Mouse (Mus musculus) embryonic facial prominence, embryonic 14.5 days (tissue): Measurements from ENCODE around the gene Nptx1. TPM values are rescaled to one million over a fixed set of nuclear protein-coding genes. Genes with fewer than 3 reads are reported as not detected.

Experiments
- ATAC-seq: fragments of 200-750 bp; cut with Nextera tagmentation; 2 replicates; pipeline ENCODE4 v1.8.0; 2017; ENCODE audit warnings: low read depth, moderate number of reproducible peaks, moderate TSS enrichment
- DNase-seq: peaks from one replicate; pipeline ENCODE4 v3.0.0-alpha.2; 2015; ENCODE audit warnings: low spot score
- H3K27ac ChIP-seq: fragments of 300-500 bp; sonication (generic); replicated peaks from 2 replicates; pipeline ENCODE4 v1.5.1; 2014; ENCODE audit warnings: low read depth, mild to moderate bottlenecking, low read length, moderate library complexity
- H3K27me3 ChIP-seq: fragments of 300-500 bp; sonication (generic); replicated peaks from 2 replicates; pipeline ENCODE4 v1.6.1; 2014; ENCODE audit warnings: low read length; ENCODE audit not compliant: control insufficient read depth, insufficient read depth
- H3K36me3 ChIP-seq: fragments of 300-500 bp; sonication (generic); 2 replicates; pipeline ENCODE4 v1.6.1; 2014; ENCODE audit warnings: low read length, mixed read lengths; ENCODE audit not compliant: control insufficient read depth, insufficient read depth
- H3K4me1 ChIP-seq: fragments of 300-500 bp; sonication (generic); 2 replicates; pipeline ENCODE4 v1.6.1; 2014; ENCODE audit warnings: antibody characterized with exemption, low read length; ENCODE audit not compliant: control insufficient read depth, insufficient read depth
- H3K4me2 ChIP-seq: fragments of 300-500 bp; sonication (generic); 2 replicates; pipeline ENCODE4 v1.6.1; 2014; ENCODE audit warnings: low read depth, mild to moderate bottlenecking, low read length, moderate library complexity, mixed read lengths
- H3K4me3 ChIP-seq: fragments of 300-500 bp; sonication (generic); 2 replicates; pipeline ENCODE4 v1.5.1; 2014; ENCODE audit warnings: low read depth, mild to moderate bottlenecking, low read length
- H3K9ac ChIP-seq: fragments of 300-500 bp; sonication (generic); 2 replicates; pipeline ENCODE4 v1.6.1; 2014; ENCODE audit warnings: low read depth, mild to moderate bottlenecking, low read length, moderate library complexity, mixed read lengths
- H3K9me3 ChIP-seq: fragments of 300-500 bp; sonication (generic); 2 replicates; pipeline ENCODE4 v1.6.1; 2016; ENCODE audit warnings: low read length; ENCODE audit not compliant: control insufficient read depth
- WGBS: fragments of 180-500 bp; shearing (Covaris S2); extraction: QIAGEN DNeasy Blood & Tissue Kit; methylation state at CpG from one replicate; pipeline ENCODE4 v1.1.7; 2014; 5-methylcytosine and 5-hydroxymethylcytosine counted together
- polyA plus RNA-seq: library from polyadenylated mRNA; unstranded; fragments of >200 nt; fragmentation: Nextera tagmentation; extraction: Ambion mirVana; gene quantifications from 2 replicates; pipeline ENCODE4 v1.2.1, GENCODE M21; 2014

Nptx1 gene
- 1.9 and 2.6 TPM in 2 replicates for polyA plus RNA-seq

GRCm38 (mm10) chr11:119547183-119547921 is at the start of gene Nptx1:
Gene Nptx1 (minus strand): TSS chr11:119547753.
- Histone ChIP-seq H3K9me3 (no peaks in the 10 kb centered on the region), H3K36me3 (no peaks in the 10 kb centered on the region), H3K27me3 (peaks cover 91% of the 10 kb centered on the region), H3K4me3 (peak within 1 kb of the TSS; percentile 54), H3K9ac (peak within 1 kb of the TSS; percentile 60), H3K4me2 (peak within 1 kb of the TSS; percentile 100), H3K27ac (no peak within 1 kb of the TSS), H3K4me1 (peaks cover 20% of the 10 kb centered on the region)
- WGBS: 0% methylated on average over 34 of the region's 90 CpGs
- ATAC-seq (peak; percentile 35; the same call in 1 of the 2 replicates), DNase-seq (no peak)

- no peak overlapping the region for H3K9ac ChIP-seq
- DNase-seq (peak; percentile 44), ATAC-seq (peak; percentile 30; the same call in 1 of the 2 replicates)
- WGBS: 27% methylated on average over 3 of the region's 3 CpGs
- H3K9me3 ChIP-seq: no peaks in the 10 kb centered on the region
- no peaks in the 10 kb centered on the region for H3K36me3 ChIP-seq
- no peak overlapping the region for H3K4me3 ChIP-seq
- H3K27me3 ChIP-seq: no peaks in the 10 kb centered on the region; the same call in 1 of the 2 replicates
- H3K27ac ChIP-seq: no peak overlapping the region
- H3K4me2 ChIP-seq: no peak overlapping the region
- H3K4me1 ChIP-seq: no peaks in the 10 kb centered on the region
Observed at GRCm38 (mm10) chr11:119593966-119594365, 46.4 kb upstream of the Nptx1 start.

GRCm38 (mm10) chr11:119589242-119589641 is 41.7 kb upstream of the Nptx1 start:
- H3K27ac ChIP-seq: no peak overlapping the region
- H3K4me2 ChIP-seq: no peak overlapping the region
- no peaks in the 10 kb centered on the region for H3K4me1 ChIP-seq
- no peak for ATAC-seq
- H3K27me3 ChIP-seq: no peaks in the 10 kb centered on the region
- 77% methylated on average over 7 of the region's 7 CpGs for WGBS
- no peak overlapping the region for H3K9ac ChIP-seq
- no peaks in the 10 kb centered on the region for H3K36me3 ChIP-seq
- no peak for DNase-seq
- no peaks in the 10 kb centered on the region for H3K9me3 ChIP-seq
- H3K4me3 ChIP-seq: no peak overlapping the region

- H3K4me2 ChIP-seq: no peak overlapping the region
- H3K4me3 ChIP-seq: no peak overlapping the region
- H3K9me3 ChIP-seq: no peaks in the 10 kb centered on the region
- DNase-seq (no peak), ATAC-seq (no peak)
- no peaks in the 10 kb centered on the region for H3K27me3 ChIP-seq
- H3K27ac ChIP-seq: no peak overlapping the region
- H3K36me3 ChIP-seq: no peaks in the 10 kb centered on the region
- H3K9ac ChIP-seq: no peak overlapping the region
- H3K4me1 ChIP-seq: no peaks in the 10 kb centered on the region
- 38% methylated on average over 5 of the region's 5 CpGs for WGBS
Observed at GRCm38 (mm10) chr11:119587112-119587511, 39.6 kb upstream of the Nptx1 start.

GRCm38 (mm10) chr11:119586511-119586910 is 39.0 kb upstream of the Nptx1 start:
- 75% methylated on average over 4 of the region's 4 CpGs for WGBS
- Histone ChIP-seq H3K36me3 (no peaks in the 10 kb centered on the region), H3K4me3 (no peak overlapping the region), H3K27me3 (no peaks in the 10 kb centered on the region), H3K9ac (no peak overlapping the region), H3K27ac (no peak overlapping the region), H3K9me3 (no peaks in the 10 kb centered on the region), H3K4me1 (no peaks in the 10 kb centered on the region), H3K4me2 (no peak overlapping the region)
- ATAC-seq (no peak), DNase-seq (no peak)

- Histone ChIP-seq H3K9me3 (no peaks in the 10 kb centered on the region), H3K27me3 (no peaks in the 10 kb centered on the region), H3K27ac (no peak overlapping the region), H3K9ac (no peak overlapping the region), H3K4me1 (peaks cover 5% of the 10 kb centered on the region; the same call in 1 of the 2 replicates), H3K4me3 (no peak overlapping the region), H3K4me2 (no peak overlapping the region), H3K36me3 (no peaks in the 10 kb centered on the region)
- ATAC-seq: no peak
- DNase-seq: no peak
- 89% methylated on average over 2 of the region's 2 CpGs for WGBS
Observed at GRCm38 (mm10) chr11:119577721-119578120, 30.2 kb upstream of the Nptx1 start.

GRCm38 (mm10) chr11:119576855-119577254 is 29.3 kb upstream of the Nptx1 start:
- peak; percentile 74 for DNase-seq
- WGBS: 12% methylated on average over 4 of the region's 4 CpGs
- H3K27ac ChIP-seq: no peak overlapping the region

GRCm38 (mm10) chr11:119572316-119573010 is 24.9 kb upstream of the Nptx1 start:
- no peak for DNase-seq
- Histone ChIP-seq H3K9ac (peak overlapping the region; percentile 8; the same call in 1 of the 2 replicates), H3K4me1 (peaks cover 5% of the 10 kb centered on the region; the same call in 1 of the 2 replicates), H3K4me2 (no peak overlapping the region), H3K36me3 (no peaks in the 10 kb centered on the region), H3K27ac (no peak overlapping the region), H3K9me3 (no peaks in the 10 kb centered on the region), H3K27me3 (no peaks in the 10 kb centered on the region), H3K4me3 (no peak overlapping the region)
- ATAC-seq: no peak
- 59% methylated on average over 15 of the region's 15 CpGs for WGBS

More at GRCm38 (mm10) chr11:119576855-119577254, 29.3 kb upstream of the Nptx1 start:
- H3K4me2 ChIP-seq: no peak overlapping the region
- no peaks in the 10 kb centered on the region for H3K36me3 ChIP-seq
- no peak for ATAC-seq
- H3K4me3 ChIP-seq: no peak overlapping the region
- H3K4me1 ChIP-seq: peaks cover 5% of the 10 kb centered on the region; the same call in 1 of the 2 replicates
- H3K27me3 ChIP-seq: no peaks in the 10 kb centered on the region
- no peak overlapping the region for H3K9ac ChIP-seq
- no peaks in the 10 kb centered on the region for H3K9me3 ChIP-seq
